Mouse (Mus musculus) Patski (cell line): Measurements from ENCODE around the gene Slc25a18. TPM values are rescaled to one million over a fixed set of nuclear protein-coding genes. Genes with fewer than 3 reads are reported as not detected.
A peak's percentile ranks its signal among the peaks of the same experiment; 100 is the strongest.

ENCODE experiments used
- ATAC-seq: fragments of 100-300 bp; one replicate; pipeline ENCODE4 v1.8.0; 2021
- CTCF ChIA-PET: fragments of 350-600 bp; sonication (Branson Sonifier 250); formaldehyde crosslinking; loops from one replicate; lab custom pipeline; 2022; ENCODE audit warnings: inconsistent platforms; lab: Charles Lee
- POLR2A ChIA-PET: fragments of 350-600 bp; sonication (Branson Sonifier 250); formaldehyde crosslinking; loops from one replicate; lab custom pipeline; 2022; ENCODE audit warnings: antibody characterized with exemption, inconsistent platforms; lab: Charles Lee
- DNase-seq: peaks from one replicate; pipeline ENCODE4 v3.0.0-alpha.2; 2011; ENCODE audit warnings: low read depth, low spot score
- H3K27me3 ChIP-seq: fragments of 371-371 bp; one replicate; pipeline ENCODE4 v1.5.1; 2021
- CTCF ChIP-seq: fragments of 100-300 bp; IDR thresholded peaks from one replicate; pipeline ENCODE4 v1.5.1; 2021
- in situ Hi-C: fragments of 300-500 bp; cut with MboI; formaldehyde crosslinking; loops from 3 replicates; pipeline ENCODE4 v1.11.1; 2018; ENCODE audit warnings: low pct_unique_long_range_greater_than_20kb, mixed read lengths
- polyA plus RNA-seq: library from polyadenylated mRNA; unstranded; gene quantifications from one replicate; pipeline ENCODE4 v1.2.3, GENCODE M21; 2021

Gene Slc25a18
- polyA plus RNA-seq, result 0.19 TPM

- in situ Hi-C loops, result no loop called here
- no peak for ATAC-seq
- CTCF ChIA-PET, result interaction anchor here (0.8 to 1.0 kb wide), 2 partner anchors 15 to 19 kb away, joined by 3 to 5 read pairs; no protein-coding TSS in a partner anchor
- peak; percentile 20 for DNase-seq
- no peaks in the 10 kb centered on the region for H3K27me3 ChIP-seq
- no peak for TF ChIP-seq CTCF
- POLR2A ChIA-PET, result no interaction called here
Measured at GRCm38 (mm10) chr6:120773149-120773628, at the start of gene Slc25a18. TSS of gene Slc25a18 (plus strand) at chr6:120773578.

DNA sequence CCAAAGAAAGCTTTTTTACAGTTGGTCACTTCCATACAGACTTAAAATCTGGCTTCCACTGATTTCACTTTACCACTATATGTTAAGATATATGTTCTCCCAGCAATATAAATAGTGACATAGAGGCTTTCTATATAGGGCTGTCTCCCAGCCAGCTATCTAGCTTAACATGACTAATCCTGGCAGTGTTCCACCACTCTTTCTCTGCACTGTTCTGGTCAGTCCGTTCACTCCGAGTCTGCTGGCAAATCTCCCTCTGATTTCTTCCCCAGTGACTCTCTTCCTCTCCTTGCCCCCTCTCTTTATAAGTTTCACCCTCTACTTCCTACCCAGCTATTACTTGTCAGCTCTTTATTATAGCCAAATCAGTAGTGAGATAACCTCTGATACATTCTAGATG, 47.4 kb upstream of the Slc25a18 start:
- TF ChIP-seq CTCF, result no peak
- CTCF ChIA-PET, result interaction anchor here (1.2 kb wide), 1 partner anchor 10 kb away, joined by 3 read pairs; no protein-coding TSS in a partner anchor
- in situ Hi-C loops, result no loop called here
- H3K27me3 ChIP-seq, result peaks cover 21% of the 10 kb centered on the region
- ATAC-seq (no peak), DNase-seq (no peak)
- POLR2A ChIA-PET, result interaction anchor here (0.6 to 0.7 kb wide), 2 partner anchors 31 to 283 kb away, joined by 4 to 5 read pairs; no protein-coding TSS in a partner anchor

- in situ Hi-C loops, result loop anchor here (5.0 kb wide), 1 partner anchor 199 kb away; no protein-coding TSS in a partner anchor
- ATAC-seq (no peak), DNase-seq (no peak)
- no peak for TF ChIP-seq CTCF
- POLR2A ChIA-PET, result interaction anchor here (0.6 kb wide), 1 partner anchor 137 kb away, joined by 5 read pairs; no protein-coding TSS in a partner anchor
- CTCF ChIA-PET, result interaction anchor here (0.7 to 1.8 kb wide), 6 partner anchors 9 to 187 kb away, joined by 3 read pairs; no protein-coding TSS in a partner anchor
- peaks cover 23% of the 10 kb centered on the region for H3K27me3 ChIP-seq
Measured at GRCm38 (mm10) chr6:120736011-120736410, 37.4 kb upstream of the Slc25a18 start.

DNA sequence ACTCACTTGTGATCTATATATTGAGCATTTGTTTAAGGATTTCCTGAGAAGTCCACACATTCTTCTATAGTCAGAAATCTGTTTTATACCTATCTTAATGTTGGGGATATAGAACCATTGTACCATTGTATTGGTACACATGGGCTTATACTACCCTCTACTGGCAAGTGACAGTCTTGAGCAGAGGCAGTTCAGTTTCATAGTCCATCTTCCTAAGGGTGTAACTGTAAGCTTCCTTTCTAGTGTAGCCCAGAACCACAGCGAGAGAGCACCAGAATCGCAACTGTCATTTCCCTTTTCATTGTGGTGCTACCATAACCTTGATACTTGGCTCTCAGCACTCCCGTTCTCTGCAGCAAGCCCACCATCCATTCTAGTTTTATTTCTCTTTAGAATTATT, 36.8 kb upstream of the Slc25a18 start:
- in situ Hi-C loops, result loop anchor here (5.0 kb wide), 1 partner anchor 199 kb away; no protein-coding TSS in a partner anchor

DNA sequence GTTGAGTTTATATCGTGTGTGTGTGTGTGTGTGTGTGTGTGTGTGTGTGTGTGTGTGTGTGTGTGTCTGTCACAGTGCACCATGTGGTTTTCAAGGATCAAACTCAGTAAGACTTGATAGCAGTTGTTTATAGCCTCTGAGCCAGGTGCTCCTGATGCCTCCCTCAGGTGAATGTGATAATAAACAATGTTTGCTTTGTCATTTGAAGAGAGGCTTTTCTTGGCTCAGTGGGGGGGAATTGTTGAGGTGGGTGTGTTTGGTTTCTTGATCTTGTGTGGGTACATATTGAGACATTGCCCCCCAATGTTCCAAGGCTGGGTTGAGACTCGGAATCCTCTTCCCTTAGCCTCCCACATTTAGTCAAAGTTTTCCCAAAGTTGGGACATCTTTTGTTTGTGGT, 30.2 kb upstream of the Slc25a18 start:
- POLR2A ChIA-PET, result interaction anchor here (0.6 kb wide), 1 partner anchor 29 kb away, joined by 4 read pairs; no protein-coding TSS in a partner anchor
- TF ChIP-seq CTCF, result no peak
- no peak for ATAC-seq
- H3K27me3 ChIP-seq, result peaks cover 27% of the 10 kb centered on the region
- in situ Hi-C loops, result no loop called here
- CTCF ChIA-PET, result interaction anchor here (2.1 kb wide), 1 partner anchor 15 kb away, joined by 4 read pairs; no protein-coding TSS in a partner anchor
- DNase-seq, result no peak

More for the DNA sequence above, 36.8 kb upstream of the Slc25a18 start:
- ChIA-PET CTCF (interaction anchor here (0.9 to 1.8 kb wide), 4 partner anchors 10 to 187 kb away, joined by 3 read pairs; no protein-coding TSS in a partner anchor), POLR2A (interaction anchor here (0.6 kb wide), 1 partner anchor 137 kb away, joined by 5 read pairs; no protein-coding TSS in a partner anchor)
- DNase-seq (no peak), ATAC-seq (no peak)
- TF ChIP-seq CTCF, result peak; percentile 73
- H3K27me3 ChIP-seq, result peaks cover 25% of the 10 kb centered on the region

DNA sequence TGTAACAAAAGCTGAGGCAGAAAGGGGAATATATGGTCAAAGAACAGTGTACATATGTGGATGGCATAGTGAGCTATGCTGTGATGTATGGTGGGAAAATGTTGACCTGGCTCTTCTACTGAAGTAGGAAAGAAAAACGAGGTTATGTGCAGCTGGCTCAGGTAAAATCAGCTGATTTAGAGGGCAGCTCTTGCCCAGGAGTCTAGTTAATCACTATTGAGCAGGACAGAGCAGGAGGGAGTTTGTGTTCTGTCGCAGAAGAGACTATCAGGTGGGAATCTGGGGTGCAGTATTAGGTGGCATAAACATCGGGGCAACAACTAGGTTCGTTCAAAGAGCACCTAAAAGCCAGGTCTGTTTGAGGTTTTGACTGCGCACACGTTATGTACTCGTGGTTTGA, 29.1 kb upstream of the Slc25a18 start:
- DNase-seq, result no peak
- POLR2A ChIA-PET, result no interaction called here

DNA sequence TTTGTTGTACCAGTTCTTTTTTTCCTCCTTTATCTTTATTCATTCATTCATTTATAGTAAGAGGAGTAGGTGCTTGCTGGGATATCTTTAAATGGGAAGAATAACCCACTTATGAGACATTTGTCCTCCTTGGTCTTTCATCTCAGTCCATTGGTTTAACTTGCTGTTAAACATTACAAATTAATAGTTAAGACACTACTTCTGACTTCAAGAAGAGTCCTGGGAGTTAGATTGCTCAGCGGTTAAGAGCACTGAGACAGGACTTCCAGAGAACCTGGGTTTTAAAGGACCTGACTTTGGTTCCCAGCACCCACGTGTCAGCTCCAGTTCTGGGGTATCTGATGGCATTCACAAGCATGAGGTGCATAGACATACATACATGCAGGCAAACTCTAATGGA, 27.0 kb upstream of the Slc25a18 start:
- in situ Hi-C loops, result no loop called here
- ChIA-PET CTCF (interaction anchor here (1.1 kb wide), 1 partner anchor 197 kb away, joined by 3 read pairs; no protein-coding TSS in a partner anchor), POLR2A (no interaction called here)
- no peak for ATAC-seq
- peaks cover 17% of the 10 kb centered on the region for H3K27me3 ChIP-seq
- TF ChIP-seq CTCF, result no peak
- no peak for DNase-seq

More for the DNA sequence above, 29.1 kb upstream of the Slc25a18 start:
- ATAC-seq, result no peak
- TF ChIP-seq CTCF, result no peak
- CTCF ChIA-PET, result interaction anchor here (0.9 kb wide), 2 partner anchors 14 to 29 kb away, joined by 3 read pairs; no protein-coding TSS in a partner anchor
- H3K27me3 ChIP-seq, result peaks cover 27% of the 10 kb centered on the region
- in situ Hi-C loops, result no loop called here

- in situ Hi-C loops, result no loop called here
- ChIA-PET CTCF (interaction anchor here (1.0 kb wide), 1 partner anchor 10 kb away, joined by 3 read pairs; no protein-coding TSS in a partner anchor), POLR2A (no interaction called here)
- no peak for TF ChIP-seq CTCF
- no peak for ATAC-seq
- H3K27me3 ChIP-seq, result no peaks in the 10 kb centered on the region
- DNase-seq, result no peak
Measured at GRCm38 (mm10) chr6:120761151-120761550, 12.2 kb upstream of the Slc25a18 start.

GRCm38 (mm10) chr6:120769972-120770371, 3.4 kb upstream of the Slc25a18 start:
- DNase-seq, result no peak
- ATAC-seq, result no peak
- H3K27me3 ChIP-seq, result no peaks in the 10 kb centered on the region
- ChIA-PET CTCF (no interaction called here), POLR2A (no interaction called here)
- in situ Hi-C loops, result no loop called here
- TF ChIP-seq CTCF, result no peak

- DNase-seq (no peak), ATAC-seq (no peak)
- in situ Hi-C loops, result no loop called here
- ChIA-PET POLR2A (interaction anchor here (1.5 kb wide), 1 partner anchor 17 kb away, joined by 3 read pairs; no protein-coding TSS in a partner anchor), CTCF (interaction anchor here (0.9 to 1.6 kb wide), 3 partner anchors 10 to 19 kb away, joined by 3 to 5 read pairs (median 3); no protein-coding TSS in a partner anchor)
- peak; percentile 46 for TF ChIP-seq CTCF
- no peaks in the 10 kb centered on the region for H3K27me3 ChIP-seq
Measured at GRCm38 (mm10) chr6:120771366-120771765, 2.0 kb upstream of the Slc25a18 start.

DNA sequence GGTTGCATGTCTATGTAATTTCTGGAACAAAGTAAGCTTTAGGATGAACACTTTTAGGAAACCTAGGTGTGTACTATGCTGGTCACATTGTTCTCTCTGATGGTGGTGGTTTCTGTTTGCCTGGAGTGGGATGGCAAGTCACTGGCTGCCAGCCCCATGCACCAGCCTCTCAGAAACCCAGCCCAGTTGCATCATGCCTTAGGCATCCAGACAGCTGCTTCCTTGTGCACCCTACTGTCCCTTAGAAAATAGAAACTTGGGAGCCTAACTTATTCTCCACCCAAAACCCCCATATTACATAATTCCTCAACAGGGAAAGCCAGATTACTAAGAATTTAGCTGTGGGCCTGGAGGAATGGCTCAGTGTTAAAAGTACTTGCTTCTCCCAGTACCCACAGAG, 1.4 kb upstream of the Slc25a18 start:
- no peak for TF ChIP-seq CTCF
- ChIA-PET POLR2A (interaction anchor here (1.5 kb wide), 1 partner anchor 16 kb away, joined by 3 read pairs; no protein-coding TSS in a partner anchor), CTCF (interaction anchor here (0.9 to 1.6 kb wide), 3 partner anchors 9 to 18 kb away, joined by 3 to 5 read pairs (median 3); no protein-coding TSS in a partner anchor)
- H3K27me3 ChIP-seq, result no peaks in the 10 kb centered on the region
- in situ Hi-C loops, result no loop called here
- ATAC-seq (peak; percentile 75), DNase-seq (peak; percentile 33)
